Mouse (Mus musculus) brown adipose tissue, adult 24 weeks (tissue): ENCODE measurements around the gene Rps11. TPM values are rescaled to one million over a fixed set of nuclear protein-coding genes. Genes with fewer than 3 reads are reported as not detected.
A peak's percentile ranks its signal among the peaks of the same experiment; 100 is the strongest.

Experiments
- H3K27ac ChIP-seq: fragments of 200-500 bp; replicated peaks from 2 replicates; pipeline ENCODE4 v1.5.1; 2012; ENCODE audit warnings: low read depth, mild to moderate bottlenecking, low read length
- H3K4me1 ChIP-seq: fragments of 200-500 bp; 2 replicates; pipeline ENCODE4 v1.6.1; 2012; ENCODE audit warnings: low read length, mixed read lengths; ENCODE audit not compliant: control insufficient read depth, insufficient read depth, insufficient read length
- H3K4me3 ChIP-seq: fragments of 200-500 bp; 2 replicates; pipeline ENCODE4 v1.5.1; 2012; ENCODE audit warnings: low read depth, mild to moderate bottlenecking, low read length, moderate library complexity; ENCODE audit not compliant: insufficient read depth
- polyA plus RNA-seq: library from polyadenylated mRNA; stranded (reverse); fragments of >200 nt; gene quantifications from 2 replicates; pipeline ENCODE4 v1.2.4, GENCODE M21; 2012; ENCODE audit not compliant: missing spikeins, insufficient read depth, insufficient read length

Rps11 gene
- polyA plus RNA-seq, 1 experiment, result 1,344 TPM

DNA sequence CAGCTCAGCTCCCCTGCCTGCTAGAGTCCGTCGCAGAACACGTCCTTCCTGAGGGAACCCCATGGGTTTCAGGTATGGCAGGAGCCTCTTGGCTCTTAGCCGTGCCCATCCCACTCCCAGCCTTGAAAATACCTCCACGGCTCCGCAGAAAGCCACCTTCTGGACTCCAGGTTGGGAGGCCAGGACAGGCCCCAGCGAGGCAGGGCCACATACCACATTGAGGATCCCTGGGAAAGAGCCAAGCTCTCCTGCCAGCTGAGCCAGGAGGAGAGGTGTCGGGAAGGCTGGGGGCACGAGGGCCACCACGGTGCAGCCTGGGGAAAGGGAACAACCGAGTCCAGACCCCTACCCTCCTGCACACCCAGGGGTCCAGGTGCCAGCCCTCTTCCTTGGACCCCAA is 23.0 kb upstream of the Rps11 start:
- Histone ChIP-seq H3K4me3 (no peak overlapping the region), H3K27ac (no peak overlapping the region), H3K4me1 (no peaks in the 10 kb centered on the region; the same call in 1 of the 2 replicates)

GRCm38 (mm10) chr7:45145460-45145859 is 21.2 kb upstream of the Rps11 start:
- Histone ChIP-seq H3K4me3 (no peak overlapping the region), H3K27ac (no peak overlapping the region), H3K4me1 (no peaks in the 10 kb centered on the region; the same call in 1 of the 2 replicates)

GRCm38 (mm10) chr7:45144368-45145174 is 20.3 kb upstream of the Rps11 start:
- H3K4me3 ChIP-seq, result no peak overlapping the region
- H3K27ac ChIP-seq, result no peak overlapping the region
- no peaks in the 10 kb centered on the region; the same call in 1 of the 2 replicates for H3K4me1 ChIP-seq

DNA sequence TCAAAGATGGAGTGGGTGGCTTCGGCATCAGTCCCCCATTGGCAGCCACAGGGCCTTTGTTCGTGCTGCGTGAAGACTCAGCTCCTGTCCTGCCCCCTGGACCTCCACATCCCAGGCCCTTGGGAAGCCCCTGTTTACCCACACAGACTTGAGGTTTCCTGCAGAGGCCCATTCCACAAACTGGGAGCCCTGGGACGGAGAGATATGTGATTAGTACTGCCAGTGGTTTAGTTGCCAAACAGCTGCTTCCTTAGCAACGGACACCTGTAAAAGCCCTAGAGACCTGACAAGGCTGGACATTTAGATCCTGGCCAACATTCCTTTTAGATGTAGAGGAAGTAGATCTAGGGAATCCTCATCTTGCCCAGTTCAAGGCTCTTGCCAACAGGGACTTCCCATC is 17.7 kb upstream of the Rps11 start:
- H3K4me3 ChIP-seq, result no peak overlapping the region
- no peak overlapping the region for H3K27ac ChIP-seq
- H3K4me1 ChIP-seq, result no peaks in the 10 kb centered on the region; the same call in 1 of the 2 replicates

DNA sequence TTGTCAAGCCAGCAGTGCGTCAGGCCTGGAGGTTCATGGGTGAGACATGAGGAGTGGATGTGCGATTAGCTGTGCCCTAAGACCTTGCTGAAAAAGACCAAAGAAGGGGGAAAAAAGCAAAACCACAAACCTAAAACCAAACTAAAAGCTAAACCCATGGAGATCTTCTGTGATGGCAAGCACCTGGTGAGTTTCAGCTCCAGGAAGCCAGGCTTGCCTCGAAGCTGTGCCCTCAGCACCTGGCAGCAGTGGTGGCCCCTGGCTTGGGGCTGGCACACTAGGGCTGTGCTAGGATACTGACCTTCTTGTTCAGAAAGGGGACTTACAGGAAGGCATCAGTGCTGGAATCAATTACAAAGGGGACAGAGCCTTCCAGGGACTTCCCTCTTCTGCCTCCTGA is 17.1 kb upstream of the Rps11 start:
- no peak overlapping the region for H3K27ac ChIP-seq
- H3K4me1 ChIP-seq, result no peaks in the 10 kb centered on the region; the same call in 1 of the 2 replicates

GRCm38 (mm10) chr7:45139904-45140723 is 15.9 kb upstream of the Rps11 start:
- no peak overlapping the region for H3K27ac ChIP-seq
- no peak overlapping the region for H3K4me3 ChIP-seq
- no peaks in the 10 kb centered on the region; the same call in 1 of the 2 replicates for H3K4me1 ChIP-seq

More for the DNA sequence above, 17.1 kb upstream of the Rps11 start:
- no peak overlapping the region for H3K4me3 ChIP-seq

GRCm38 (mm10) chr7:45138403-45138802 is 14.2 kb upstream of the Rps11 start:
- H3K4me3 ChIP-seq, result no peak overlapping the region
- H3K27ac ChIP-seq, result no peak overlapping the region
- 0 out of 2 replicates have a peak, but pooled peaks cover 2% of the 10 kb centered on the region for H3K4me1 ChIP-seq

- H3K4me1 ChIP-seq, result 0 out of 2 replicates have a peak, but pooled peaks cover 2% of the 10 kb centered on the region
- no peak overlapping the region for H3K27ac ChIP-seq
- H3K4me3 ChIP-seq, result no peak overlapping the region
These were observed 13.2 kb upstream of the Rps11 start for GRCm38 (mm10) chr7:45137171-45138006.

DNA sequence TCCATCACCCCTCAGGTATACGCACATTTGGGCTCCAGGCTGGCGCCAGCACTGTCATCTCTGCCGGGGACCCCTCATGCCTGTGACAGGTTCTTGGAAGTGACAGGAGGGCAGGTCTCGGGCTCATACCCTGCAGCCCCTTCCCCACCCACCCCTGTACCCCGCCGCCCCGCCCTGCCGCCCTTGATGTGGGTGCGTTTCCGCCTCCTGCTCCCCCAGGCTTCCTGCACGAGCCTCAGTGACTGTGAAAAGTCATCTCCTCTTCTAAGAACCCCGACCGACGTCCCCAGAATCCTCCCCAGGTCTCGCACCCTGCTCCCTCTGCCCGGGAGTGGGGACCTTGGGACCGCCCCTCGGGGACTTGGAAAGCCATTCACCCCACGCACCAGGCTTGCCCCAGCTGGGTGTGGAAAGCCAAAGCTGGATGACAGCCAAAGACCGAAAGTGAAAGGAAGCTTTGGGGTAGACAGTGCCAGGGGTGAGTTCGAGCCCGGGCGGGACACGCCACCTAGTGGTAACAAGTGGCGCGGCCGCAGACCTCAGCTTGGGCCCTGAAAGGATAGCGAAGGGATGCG is 11.8 kb upstream of the Rps11 start, which contains the start of the genes Gm45713 and Flt3l:
Gene Gm45713 (minus strand): TSS at position 239 of the 575 bp plus-strand sequence.
Gene Flt3l (minus strand): TSS at position 440 of the 575 bp plus-strand sequence.
- peak within 1 kb of the TSS; percentile 80 for H3K27ac ChIP-seq

GRCm38 (mm10) chr7:45135370-45135769 is 11.1 kb upstream of the Rps11 start:
- Histone ChIP-seq H3K27ac (no peak overlapping the region), H3K4me1 (0 out of 2 replicates have a peak, but pooled peaks cover 2% of the 10 kb centered on the region), H3K4me3 (peak overlapping the region; percentile 69)

More for the DNA sequence above, 11.8 kb upstream of the Rps11 start, which contains the start of the genes Gm45713 and Flt3l:
- 0 out of 2 replicates have a peak, but pooled peaks cover 2% of the 10 kb centered on the region for H3K4me1 ChIP-seq
- H3K4me3 ChIP-seq, result peak within 1 kb of the TSS; percentile 69

GRCm38 (mm10) chr7:45134544-45135026 is 10.3 kb upstream of the Rps11 start:
- H3K4me1 ChIP-seq, result peaks cover 4% of the 10 kb centered on the region; the same call in 1 of the 2 replicates
- 0 out of 2 replicates have a peak overlapping the region, but pooled peaks have one; percentile 69 for H3K4me3 ChIP-seq
- no peak overlapping the region for H3K27ac ChIP-seq

DNA sequence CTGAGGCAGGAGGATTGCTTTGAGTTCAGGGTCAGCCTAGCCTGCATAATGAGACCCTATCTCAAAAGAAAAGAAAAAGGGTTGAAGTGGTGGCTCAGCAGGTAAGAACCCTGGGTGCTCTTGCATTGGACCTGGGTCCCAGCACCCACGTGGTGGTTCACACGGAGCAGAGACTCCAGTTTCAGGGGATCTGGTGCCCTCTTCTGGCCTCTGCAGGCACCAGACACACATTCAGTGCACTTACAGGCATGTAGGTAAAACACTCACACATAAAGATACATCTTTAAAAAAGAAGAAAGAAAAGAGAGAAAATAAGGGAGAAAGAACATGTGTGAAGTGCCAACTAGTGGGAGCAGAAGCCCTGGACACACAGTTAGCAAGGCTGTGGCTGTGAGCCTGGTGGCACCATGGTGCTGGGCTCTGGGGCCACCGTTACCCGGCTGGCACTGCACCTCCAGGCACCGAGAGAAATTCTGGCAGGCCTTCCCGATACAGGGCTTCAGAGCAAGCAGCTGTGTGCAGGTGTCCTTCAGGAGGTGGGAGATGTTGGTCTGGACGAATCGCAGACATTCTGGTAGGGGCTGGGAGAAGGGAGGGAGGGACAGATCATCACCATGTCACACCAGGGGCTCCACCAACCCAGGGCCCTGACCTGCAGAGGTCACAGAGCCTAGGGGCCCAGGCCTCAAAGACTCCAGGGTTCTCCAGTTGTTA is 9.4 kb upstream of the Rps11 start:
- peaks cover 5% of the 10 kb centered on the region; the same call in 1 of the 2 replicates for H3K4me1 ChIP-seq
- H3K27ac ChIP-seq, result no peak overlapping the region
- no peak overlapping the region for H3K4me3 ChIP-seq

GRCm38 (mm10) chr7:45131850-45132249 is 7.6 kb upstream of the Rps11 start:
- Histone ChIP-seq H3K4me3 (no peak overlapping the region), H3K4me1 (peaks cover 13% of the 10 kb centered on the region; the same call in 1 of the 2 replicates), H3K27ac (no peak overlapping the region)
